Mouse (Mus musculus): Measurements from ENCODE around the gene Gm13290. TPM values are rescaled to one million over a fixed set of nuclear protein-coding genes. Genes with fewer than 3 reads are reported as not detected.
"Not testable (repeated sequence)": the region's sequence is repeated elsewhere in the genome, so short reads cannot be mapped to it uniquely, and the experiment has no call there.

Gene Gm13290
- total RNA-seq, 2 experiments from 2014 or later = not detected

DNA sequence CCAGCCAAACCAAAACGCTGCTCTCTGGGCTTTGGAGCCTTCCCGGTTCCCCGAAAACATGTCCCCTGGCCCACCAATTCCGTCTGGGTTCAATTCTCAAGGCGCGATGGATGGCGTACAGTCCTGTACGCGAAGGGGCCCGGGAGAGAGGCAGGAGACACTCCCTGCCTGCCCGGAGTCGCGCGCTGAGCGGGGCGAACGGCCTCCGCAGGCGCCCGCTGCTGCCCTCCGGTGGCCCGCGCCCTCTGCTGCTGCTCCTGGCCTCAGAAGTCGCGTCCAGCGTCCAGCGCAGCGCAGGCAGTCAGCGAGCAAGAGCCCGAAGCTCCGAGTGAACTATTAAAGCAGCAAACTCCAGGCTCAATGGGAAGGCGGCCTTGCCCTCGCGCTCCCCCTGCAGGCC, 32.1 kb downstream of the Gm13290 start:
- H3K27ac ChIP-seq; intact Hi-C loops (cut with DNase I): not testable (repeated sequence)
- DNase-seq = peak; percentile 60
- 0 out of 2 replicates have a peak overlapping the region, but pooled peaks have one; percentile 46 for H3K4me3 ChIP-seq
- TF ChIP-seq CTCF (IDR thresholded peaks at IDR 0.05) = peak; percentile 30

DNA sequence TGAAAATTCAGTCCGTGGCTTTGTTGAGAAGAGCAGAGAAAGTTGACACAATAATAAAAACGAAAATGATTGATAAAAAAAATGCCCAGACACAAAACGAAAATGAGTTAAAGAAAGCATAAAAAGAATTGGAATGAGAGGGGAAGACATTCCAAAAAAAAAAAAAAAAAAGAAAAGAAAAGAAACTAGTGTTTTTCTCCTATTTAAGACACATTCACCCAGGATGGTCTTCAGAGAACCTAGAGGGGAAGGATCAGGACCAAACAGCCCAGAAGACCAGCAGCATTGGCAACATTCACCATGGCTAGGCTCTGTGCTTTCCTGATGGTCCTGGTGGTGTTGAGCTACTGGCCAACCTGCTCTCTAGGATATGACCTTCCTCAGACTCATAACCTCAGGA, 42.3 kb downstream of the Gm13290 start, which contains the start of gene Ifna7:
TSS of gene Ifna7 (plus strand) at position 301 of the 400 bp plus-strand sequence.
- intact Hi-C loops (cut with DNase I) = no loop called here
- H3K4me3 ChIP-seq = no peak within 1 kb of the TSS
- H3K27ac ChIP-seq = no peak within 1 kb of the TSS
- TF ChIP-seq CTCF (IDR thresholded peaks at IDR 0.05) = no peak
- no peak for DNase-seq

DNA sequence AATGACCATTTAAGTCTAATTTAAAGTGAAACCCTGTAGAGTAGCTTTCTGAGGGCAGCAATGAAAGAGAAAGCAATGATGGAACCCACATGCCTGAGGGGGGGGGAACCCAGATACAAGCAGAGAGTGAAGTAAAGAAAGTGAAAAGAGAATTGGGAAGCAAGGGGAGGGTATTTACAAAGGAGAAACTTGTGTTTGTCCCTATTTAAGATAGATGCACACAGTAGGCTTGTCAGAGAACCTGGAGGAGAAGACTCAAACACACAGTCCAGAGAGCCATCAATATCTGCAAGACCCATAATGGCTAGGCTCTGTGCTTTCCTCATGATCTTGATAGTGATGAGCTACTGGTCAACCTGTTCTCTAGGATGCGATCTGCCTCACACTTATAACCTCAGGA, 46.0 kb downstream of the Gm13290 start, which contains the start of gene Ifna11:
TSS of gene Ifna11 (plus strand) at position 301 of the 400 bp plus-strand sequence.
- no peak within 1 kb of the TSS for H3K4me3 ChIP-seq
- DNase-seq = no peak
- intact Hi-C loops (cut with DNase I) = no loop called here
- no peak within 1 kb of the TSS for H3K27ac ChIP-seq
- TF ChIP-seq CTCF (IDR thresholded peaks at IDR 0.05) = no peak

DNA sequence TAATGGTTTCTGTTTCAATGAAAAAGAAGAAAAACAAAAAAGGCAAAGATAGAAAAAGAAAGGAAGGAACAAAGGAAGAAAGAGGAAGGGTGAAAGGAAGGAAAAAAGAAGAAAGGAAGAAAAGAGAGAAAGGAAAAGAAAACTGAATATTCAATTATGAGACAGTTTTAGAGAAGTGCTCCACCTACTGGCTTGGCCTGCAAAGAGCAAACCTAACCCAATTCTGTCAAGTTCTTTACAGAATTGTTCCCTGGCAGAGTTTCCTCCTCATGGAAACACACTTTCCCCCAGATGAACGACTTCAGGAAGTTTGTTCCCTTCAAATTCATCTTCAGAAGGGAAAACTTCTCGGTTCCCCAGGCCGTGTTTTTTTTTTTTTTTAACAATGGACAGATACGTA, 49.4 kb downstream of the Gm13290 start:
- peak; percentile 49 for TF ChIP-seq CTCF (IDR thresholded peaks at IDR 0.05)
- Histone ChIP-seq H3K27ac (no peak overlapping the region), H3K4me3 (no peak overlapping the region)
- no peak for DNase-seq
- intact Hi-C loops (cut with DNase I) = no loop called here

Other genes with a start within 250 kb of the Gm13290 start
- not detected for gene Ifna15, start 215.6 kb upstream of the Gm13290 start, total RNA-seq (2021)
- gene Ifna14, start 202.0 kb upstream of the Gm13290 start, total RNA-seq (2021) = not detected
- gene Ifna9, start 181.4 kb upstream of the Gm13290 start, total RNA-seq (2021) = not detected
- not detected for gene Ifna12, start 170.5 kb upstream of the Gm13290 start, total RNA-seq (2021)
- not detected for gene C87499, start 139.4 kb upstream of the Gm13290 start, total RNA-seq (2021)
- not detected for gene Ifna13, start 129.4 kb upstream of the Gm13290 start, total RNA-seq (2021)
- gene Ifna16, start 96.9 kb upstream of the Gm13290 start, total RNA-seq (2021) = not detected
- not detected for gene Ifna2, start 89.9 kb upstream of the Gm13290 start, total RNA-seq (2021)
- not detected for gene Ifnab, start 82.5 kb upstream of the Gm13290 start, total RNA-seq (2021)
- gene Gm26566, start 52.0 kb upstream of the Gm13290 start, total RNA-seq (2021) = under 1 TPM; 0.22 to 0.48 TPM
- gene Klhl9, start 51.4 kb upstream of the Gm13290 start, total RNA-seq (2021) = 10 to 100 TPM; 51.6 to 58.9 TPM
- gene Gm13271, start 19.0 kb upstream of the Gm13290 start, total RNA-seq (2021) = not detected
- not detected for gene Gm13283, start 13.7 kb upstream of the Gm13290 start, total RNA-seq (2021)
- not detected for gene Gm13289, start 3.1 kb downstream of the Gm13290 start, total RNA-seq (2021)
- not detected for gene Gm13272, start 6.0 kb downstream of the Gm13290 start, total RNA-seq (2021)
- not detected for gene Ifnz, start 8.3 kb downstream of the Gm13290 start, total RNA-seq (2021)
- gene Gm13276, start 11.9 kb downstream of the Gm13290 start, total RNA-seq (2021) = not detected
- not detected for gene Gm13277, start 14.8 kb downstream of the Gm13290 start, total RNA-seq (2021)
- not detected for gene Gm13278, start 17.7 kb downstream of the Gm13290 start, total RNA-seq (2021)
- gene Gm13275, start 20.7 kb downstream of the Gm13290 start, total RNA-seq (2021) = not detected
- not detected for gene Gm13279, start 23.6 kb downstream of the Gm13290 start, total RNA-seq (2021)
- not detected for gene Gm13285, start 25.8 kb downstream of the Gm13290 start, total RNA-seq (2021)
- gene Gm13287, start 29.4 kb downstream of the Gm13290 start, total RNA-seq (2021) = not detected
- gene Gm13288, start 31.7 kb downstream of the Gm13290 start, total RNA-seq (2021) = not detected
- gene Ifna7, start 42.4 kb downstream of the Gm13290 start, total RNA-seq (2021) = not detected
- not detected for gene Ifna11, start 46.1 kb downstream of the Gm13290 start, total RNA-seq (2021)
- gene Ifna6, start 53.6 kb downstream of the Gm13290 start, total RNA-seq (2021) = not detected
- gene Ifna5, start 61.7 kb downstream of the Gm13290 start, total RNA-seq (2021) = not detected
- gene Ifna4, start 68.0 kb downstream of the Gm13290 start, total RNA-seq (2021) = not detected
- gene Ifna1, start 76.3 kb downstream of the Gm13290 start, total RNA-seq (2021) = not detected
- not detected for gene Ifne, start 106.4 kb downstream of the Gm13290 start, total RNA-seq (2021)